In genomic region chr5:77355307-77356265, GRCm38 (mm10) we compare ENCODE assay signal across 10 mouse cellular contexts. TPM values are rescaled to one million over a fixed set of nuclear protein-coding genes. Genes with fewer than 3 reads are reported as not detected.
DNase-seq lines count a peak whose midpoint lies in the region; ATAC-seq and TF ChIP-seq lines count a peak whose summit lies in the region.
"Had no signal": no experiment of that assay in that cellular context is flagged by ENCODE, and none has a peak within 500 bp of the region (broad histone marks: within the 10 kb centered on the region; RNA-seq: fewer than 3 reads in every experiment).

No protein-coding gene starts in this region.

- no peaks in the 10 kb centered on the region for H3K36me3 ChIP-seq in liver, postnatal 0 days (replicated peaks; ENCODE audit: insufficient read depth, low read length)

- TF ChIP-seq EP300 in liver, postnatal 0 days (IDR thresholded peaks at IDR 0.05; ENCODE audit: low read depth): no peak

- 68% methylated on average over 19 of the region's 19 CpGs for WGBS in liver, postnatal 0 days (ENCODE audit: insufficient replicate concordance)
- 89% methylated on average over 19 of the region's 19 CpGs for WGBS in cerebellum, adult 2 months

- ATAC-seq in liver, postnatal 0 days: no peak

- no peaks in the 10 kb centered on the region for H3K9me3 ChIP-seq in liver, postnatal 0 days (ENCODE audit: low read length)
- H3K9me3 ChIP-seq: forebrain, embryonic 15.5 days had no signal

- DNase-seq in gastrocnemius, adult 2 months: no peak
- no peak for DNase-seq in gastrocnemius, adult 8-10 months (ENCODE audit: low spot score in 2 of 2)
- DNase-seq in liver, postnatal 0 days: no peak
- DNase-seq in liver: no peak
- DNase-seq in lung, postnatal 4 days: peak; percentile 20 to 36
- no peak for DNase-seq in cerebellum, adult 2 months
- DNase-seq in right cerebral cortex, postnatal 4 days: no peak
- DNase-seq: cerebellum, adult 18-20 months had no signal

- TF ChIP-seq POLR2A in embryonic fibroblast, embryonic 13.5 days (IDR thresholded peaks at IDR 0.05; ENCODE audit: low read depth, low read length): no peak
- no peak for TF ChIP-seq POLR2A in cerebellum, adult 2 months (IDR thresholded peaks at IDR 0.05; ENCODE audit: borderline replicate concordance, insufficient read depth, low read length)

- intact Hi-C loops in gastrocnemius, adult 2 months (cut with DNase I): loop anchor here (2.0 kb wide), 1 partner anchor 109 kb away; no protein-coding TSS in a partner anchor

- H3K4me1 ChIP-seq in liver, postnatal 0 days (ENCODE audit: insufficient read depth): peaks cover 15% of the 10 kb centered on the region
- H3K4me1 ChIP-seq in embryonic fibroblast, embryonic 13.5 days (ENCODE audit: control insufficient read depth, insufficient read depth, low read length): peaks cover 12% of the 10 kb centered on the region
- no peaks in the 10 kb centered on the region for H3K4me1 ChIP-seq in cerebellum, adult 2 months (ENCODE audit: control insufficient read depth, insufficient read depth, low read length)

- H3K4me3 ChIP-seq in gastrocnemius, adult 2 months: no peak overlapping the region
- no peak overlapping the region for H3K4me3 ChIP-seq in liver, postnatal 0 days (ENCODE audit: low read depth, low read length)
- no peak overlapping the region for H3K4me3 ChIP-seq in embryonic fibroblast, embryonic 13.5 days (ENCODE audit: insufficient read depth, low read length)
- no peak overlapping the region for H3K4me3 ChIP-seq in cerebellum, adult 2 months (replicated peaks; ENCODE audit: insufficient read depth, low read depth, low read length)

- no peak overlapping the region for H3K9ac ChIP-seq in liver, postnatal 0 days (replicated peaks)
- H3K9ac ChIP-seq: forebrain, embryonic 15.5 days had no signal

- peak overlapping the region; percentile 88 for H3K27ac ChIP-seq in gastrocnemius, adult 2 months
- peak overlapping the region; percentile 48; the same call in 1 of the 2 replicates for H3K27ac ChIP-seq in liver, postnatal 0 days (ENCODE audit: low read depth)
- peak overlapping the region; percentile 72 for H3K27ac ChIP-seq in embryonic fibroblast, embryonic 13.5 days (ENCODE audit: insufficient read depth, low read length)
- no peak overlapping the region for H3K27ac ChIP-seq in cerebellum, adult 2 months (ENCODE audit: insufficient read depth, low read length)
- H3K27ac ChIP-seq: forebrain, embryonic 15.5 days had no signal

- no peak for TF ChIP-seq CTCF in gastrocnemius, adult 2 months (IDR thresholded peaks at IDR 0.05)
- no peak for TF ChIP-seq CTCF in liver, postnatal 0 days (IDR thresholded peaks at IDR 0.05; ENCODE audit: low read depth)
- no peak for TF ChIP-seq CTCF in embryonic fibroblast, embryonic 13.5 days (IDR thresholded peaks at IDR 0.05; ENCODE audit: borderline replicate concordance, insufficient read depth, low read length)
- TF ChIP-seq CTCF in cerebellum, adult 2 months (IDR thresholded peaks at IDR 0.05; ENCODE audit: borderline replicate concordance, insufficient read depth, low read depth, low read length): no peak

- H3K27me3 ChIP-seq in liver, postnatal 0 days (ENCODE audit: insufficient read depth, low read length): no peaks in the 10 kb centered on the region
- no peaks in the 10 kb centered on the region for H3K27me3 ChIP-seq in cerebellum, adult 2 months (ENCODE audit: control insufficient read depth, insufficient read depth, low read length)

- H3K4me2 ChIP-seq in liver, postnatal 0 days (ENCODE audit: low read depth, low read length): no peak overlapping the region

RNA-seq across cellular contexts. Expression of gene Polr2b, which starts 45.6 kb away (rescaled TPM):
- 10 to 100 TPM; 26.3 to 30.2 TPM for total RNA-seq in gastrocnemius, adult 2 months (2021)
- total RNA-seq in gastrocnemius, adult 8-10 months (2022): 10 to 100 TPM; 25.5 to 29.7 (median 25.7) TPM
- 16.4 and 18.6 TPM in 2 replicates for polyA plus RNA-seq in liver, postnatal 0 days (2015; fragmentation: Nextera tagmentation; extraction: Ambion mirVana)
- 84.9 and 88.8 TPM in 2 replicates for polyA plus RNA-seq in embryonic fibroblast, embryonic 13.5 days (2011; ENCODE audit: insufficient read length, low read depth, missing spikeins)
- polyA plus RNA-seq in cerebellum, adult 2 months (2012; rRNA removed): 46.4 and 49.7 TPM in 2 replicates

RNA-seq across cellular contexts. Expression of gene Noa1, which starts 45.7 kb away (rescaled TPM):
- 10 to 100 TPM; 12.8 to 20.4 TPM for total RNA-seq in gastrocnemius, adult 2 months (2021)
- total RNA-seq in gastrocnemius, adult 8-10 months (2022): 10 to 100 TPM; 14.3 to 17.1 (median 15.8) TPM
- polyA plus RNA-seq in liver, postnatal 0 days (2015; fragmentation: Nextera tagmentation; extraction: Ambion mirVana): 8.2 and 10.5 TPM in 2 replicates
- 13.7 and 15.7 TPM in 2 replicates for polyA plus RNA-seq in embryonic fibroblast, embryonic 13.5 days (2011; ENCODE audit: insufficient read length, low read depth, missing spikeins)
- polyA plus RNA-seq in cerebellum, adult 2 months (2012; rRNA removed): 24.8 and 25.2 TPM in 2 replicates

RNA-seq across cellular contexts. Expression of gene Igfbp7, which starts 52.3 kb away (rescaled TPM):
- 10 to 100 TPM; 63.6 to 92.5 TPM for total RNA-seq in gastrocnemius, adult 2 months (2021)
- 10 to 100 TPM; 34.1 to 69.3 (median 46.6) TPM for total RNA-seq in gastrocnemius, adult 8-10 months (2022)
- polyA plus RNA-seq in liver, postnatal 0 days (2015; fragmentation: Nextera tagmentation; extraction: Ambion mirVana): 89.6 and 97.3 TPM in 2 replicates
- polyA plus RNA-seq in embryonic fibroblast, embryonic 13.5 days (2011; ENCODE audit: insufficient read length, low read depth, missing spikeins): 406 and 784 TPM in 2 replicates
- polyA plus RNA-seq in cerebellum, adult 2 months (2012; rRNA removed): 82.5 and 96.5 TPM in 2 replicates

Comparison
In these comparisons a context has a peak if more than half of its experiments do, and no peak if none do; other contexts are left out.
1. DNase-seq: peak in lung, postnatal 4 days (2 of 2); none in gastrocnemius, adult 2 months (single experiment), gastrocnemius, adult 8-10 months (0 of 2), liver, postnatal 0 days (single experiment), liver (single experiment), cerebellum, adult 2 months (0 of 2) and right cerebral cortex, postnatal 4 days (single experiment).